Mouse (Mus musculus) T-helper 1 cell (primary cell): ENCODE data around the gene Zglp1.
"Not testable (repeated sequence)": the region's sequence is repeated elsewhere in the genome, so short reads cannot be mapped to it uniquely, and the experiment has no call there.

Experiments used
- in situ Hi-C: fragments of 300-600 bp; cut with MboI, MseI; formaldehyde crosslinking; loops from one replicate; pipeline ENCODE4 v1.15.1; 2025; ENCODE audit warnings: high pct_unique_total_duplicates

The Zglp1 gene

GRCm38 (mm10) chr9:21072641-21073040 is 5.7 kb upstream of the Zglp1 start:
- in situ Hi-C loops = no loop called here

GRCm38 (mm10) chr9:21062928-21063327 is 4.0 kb downstream of the Zglp1 start:
- in situ Hi-C loops = no loop called here

GRCm38 (mm10) chr9:21051578-21051977 is 15.3 kb downstream of the Zglp1 start:
- in situ Hi-C loops = no loop called here

DNA sequence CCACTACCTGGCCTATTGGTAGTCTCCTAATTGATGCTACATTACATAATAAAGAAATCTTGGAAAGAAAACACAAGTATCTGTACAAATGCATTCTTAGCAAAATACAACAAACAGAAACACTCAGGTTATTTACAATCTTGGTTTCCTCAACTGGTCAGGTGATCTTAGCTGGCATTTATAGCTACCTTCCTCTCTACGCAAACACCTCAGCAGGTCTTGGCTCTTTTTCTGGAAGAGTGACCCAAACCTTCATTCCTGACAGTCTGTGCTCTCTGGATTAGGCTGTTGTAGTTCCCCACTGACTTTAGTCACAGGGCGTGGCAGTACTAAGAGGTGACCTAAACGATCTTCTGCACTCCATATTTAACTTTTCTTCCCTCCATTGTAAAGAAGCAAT is 21.7 kb downstream of the Zglp1 start:
- in situ Hi-C loops = no loop called here

GRCm38 (mm10) chr9:21044785-21045184 is 22.1 kb downstream of the Zglp1 start:
- in situ Hi-C loops = not testable (repeated sequence)

DNA sequence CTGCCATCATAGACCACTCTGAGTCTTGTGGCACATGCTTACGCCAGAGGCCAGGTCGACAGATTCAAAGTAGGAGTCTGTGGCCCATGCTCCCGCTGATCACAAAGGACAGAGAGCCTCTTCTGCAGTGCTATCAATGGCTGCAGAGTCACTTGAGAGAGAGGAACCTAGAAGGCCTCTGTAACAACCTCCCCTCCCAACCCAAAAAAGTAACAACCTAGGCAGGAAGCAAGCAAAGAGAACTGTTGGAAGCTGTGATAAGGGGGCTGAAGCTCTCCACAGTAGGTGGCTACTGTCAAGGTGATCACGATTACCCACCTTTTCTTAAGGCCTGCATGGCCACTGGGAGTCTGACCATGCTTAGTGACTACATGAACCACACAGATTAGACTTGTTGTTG is 23.3 kb downstream of the Zglp1 start:
- in situ Hi-C loops = no loop called here

DNA sequence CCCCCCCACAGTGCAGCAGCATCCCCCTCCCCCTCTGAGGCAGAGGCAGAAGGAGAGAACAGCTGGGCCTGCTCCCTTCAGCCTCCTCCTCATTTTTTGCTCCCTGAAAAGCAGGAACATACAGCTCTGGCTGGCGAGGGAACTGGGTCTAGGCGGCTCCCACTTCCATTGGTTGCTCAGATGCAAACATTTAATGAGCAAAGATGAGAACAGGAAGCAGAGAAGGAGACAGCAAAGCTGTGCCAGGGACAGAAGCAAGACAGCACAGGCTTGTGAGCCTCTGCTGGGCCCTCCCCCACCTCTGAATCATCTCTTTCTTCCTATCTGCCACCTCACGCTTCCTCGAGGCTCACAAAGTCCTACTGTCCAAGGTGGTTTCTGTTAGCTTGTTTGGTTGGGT is 25.6 kb downstream of the Zglp1 start:
- in situ Hi-C loops = no loop called here

DNA sequence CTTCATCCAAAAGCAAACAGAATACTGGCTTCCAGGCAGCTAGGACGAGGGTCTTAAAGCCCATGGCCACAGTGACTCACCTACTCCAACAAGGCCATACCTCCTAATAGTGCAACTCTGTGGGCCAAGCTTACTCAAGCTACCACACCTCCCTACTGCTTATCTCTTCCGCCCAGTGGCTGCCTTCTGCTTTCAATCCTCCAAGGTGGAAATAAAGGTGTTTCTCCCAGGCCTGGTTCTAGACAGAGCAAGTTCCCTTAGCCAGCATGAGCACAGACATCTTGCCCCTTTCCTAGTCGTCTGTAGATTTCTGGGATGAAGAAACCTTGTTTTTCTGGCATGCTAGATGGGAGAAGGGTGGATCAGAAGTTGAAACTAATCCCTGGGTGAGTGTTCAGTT is 27.1 kb downstream of the Zglp1 start:
- in situ Hi-C loops = no loop called here

- in situ Hi-C loops = no loop called here
Measured at GRCm38 (mm10) chr9:21037481-21037891, 29.4 kb downstream of the Zglp1 start.

DNA sequence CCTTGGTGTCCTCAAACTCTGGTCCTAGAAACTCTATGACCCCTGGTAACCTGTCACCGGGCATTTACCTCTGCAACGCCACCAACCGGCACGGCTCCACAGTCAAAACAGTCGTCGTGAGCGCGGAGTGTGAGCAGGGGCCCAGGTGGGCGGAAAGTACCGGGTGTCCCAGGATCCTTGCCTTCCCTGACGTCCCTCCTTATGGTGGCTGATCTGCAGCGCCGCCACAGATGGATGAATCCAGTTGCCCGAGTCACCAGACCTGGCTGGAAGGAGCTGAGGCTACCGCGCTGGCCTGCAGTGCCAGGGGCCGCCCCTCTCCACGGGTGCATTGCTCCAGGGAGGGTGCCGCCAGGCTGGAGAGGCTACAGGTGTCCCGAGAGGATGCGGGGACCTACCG is 30.2 kb downstream of the Zglp1 start:
- in situ Hi-C loops = no loop called here

DNA sequence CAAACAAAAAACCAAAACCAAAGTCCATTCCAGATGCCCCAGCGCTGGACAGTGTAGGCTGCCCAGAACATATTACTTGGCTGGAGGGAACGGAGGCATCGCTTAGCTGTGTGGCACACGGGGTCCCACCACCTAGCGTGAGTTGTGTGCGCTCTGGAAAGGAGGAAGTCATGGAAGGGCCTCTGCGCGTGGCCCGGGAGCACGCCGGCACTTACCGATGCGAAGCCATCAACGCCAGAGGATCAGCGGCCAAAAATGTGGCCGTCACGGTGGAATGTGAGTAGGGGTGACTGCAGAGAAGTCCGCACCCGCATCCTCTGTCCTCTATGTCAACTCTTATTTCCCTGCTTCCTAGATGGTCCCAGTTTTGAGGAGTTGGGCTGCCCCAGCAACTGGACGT is 30.7 kb downstream of the Zglp1 start:
- in situ Hi-C loops = no loop called here

- in situ Hi-C loops = no loop called here
Measured at GRCm38 (mm10) chr9:21035586-21035985, 31.3 kb downstream of the Zglp1 start.

- in situ Hi-C loops = no loop called here
Measured at GRCm38 (mm10) chr9:21034481-21035085, 32.3 kb downstream of the Zglp1 start.

DNA sequence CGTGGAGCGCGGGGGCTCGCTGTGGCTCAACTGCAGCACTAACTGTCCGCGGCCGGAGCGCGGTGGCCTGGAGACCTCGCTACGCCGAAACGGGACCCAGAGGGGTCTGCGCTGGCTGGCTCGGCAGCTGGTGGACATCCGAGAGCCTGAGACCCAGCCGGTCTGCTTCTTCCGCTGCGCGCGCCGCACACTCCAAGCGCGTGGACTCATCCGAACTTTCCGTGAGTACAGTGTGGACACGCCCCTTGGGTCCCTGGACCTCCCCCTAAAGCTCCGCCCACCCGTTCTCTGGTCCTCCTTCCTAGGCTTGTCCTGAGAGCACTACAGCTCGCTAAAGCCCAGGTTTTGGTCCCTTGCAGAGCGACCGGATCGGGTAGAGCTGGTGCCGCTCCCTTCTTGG is 33.8 kb downstream of the Zglp1 start:
- in situ Hi-C loops = no loop called here

DNA sequence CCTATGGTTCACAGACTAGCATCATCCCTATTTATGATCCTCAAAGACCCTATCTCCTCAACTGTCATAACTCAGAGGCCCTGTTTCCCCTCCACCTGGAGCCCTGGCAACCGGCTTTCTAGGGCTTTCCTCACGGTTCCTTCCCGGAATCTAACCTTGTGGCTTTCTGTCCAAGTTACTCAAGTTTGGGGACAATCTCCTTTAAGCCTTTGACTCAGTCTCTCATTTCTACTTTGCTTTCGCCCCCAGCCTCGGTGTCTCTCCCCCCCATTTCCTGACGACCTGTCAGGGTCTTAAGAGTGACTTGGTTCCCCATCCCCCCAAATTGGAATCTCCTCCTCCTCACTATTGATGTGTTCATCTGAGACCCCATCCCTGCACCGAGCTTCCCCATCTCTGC is 34.4 kb downstream of the Zglp1 start:
- in situ Hi-C loops = no loop called here

GRCm38 (mm10) chr9:21031896-21032351 is 35.0 kb downstream of the Zglp1 start, which contains the start of gene Icam5:
TSS of gene Icam5 (plus strand) at chr9:21032073.
- in situ Hi-C loops = no loop called here

DNA sequence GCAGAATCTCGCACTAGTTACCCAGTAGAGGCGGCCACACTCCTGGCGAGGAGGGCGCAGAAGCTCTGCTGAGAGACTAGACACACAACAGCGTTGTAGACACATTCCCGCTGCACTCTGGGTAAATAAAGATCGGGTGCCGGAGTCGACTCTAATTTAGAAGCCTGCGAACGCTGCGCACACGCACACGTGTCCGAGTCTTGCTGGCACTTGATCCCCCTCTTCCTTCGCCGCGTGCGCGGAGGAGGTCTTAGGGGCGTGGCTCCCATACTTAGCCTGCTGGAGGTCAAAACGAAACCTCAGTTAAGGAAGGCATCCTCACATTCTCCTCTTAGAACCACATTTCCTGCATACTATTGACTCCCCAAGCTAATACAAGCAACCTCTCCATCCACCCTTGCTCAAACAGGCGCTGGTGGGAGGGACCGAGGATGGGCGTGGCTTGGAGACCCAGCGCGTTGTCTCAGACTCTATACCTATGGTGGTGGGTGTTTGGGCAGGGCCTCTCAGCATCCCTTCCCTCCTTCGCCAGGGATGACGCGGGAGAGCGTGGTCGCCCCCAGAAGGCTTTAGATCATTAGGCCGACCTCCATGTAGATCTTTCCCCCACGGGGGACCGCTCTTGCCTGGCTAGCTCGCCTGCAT is 35.5 kb downstream of the Zglp1 start:
- in situ Hi-C loops = no loop called here

GRCm38 (mm10) chr9:21030781-21031250 is 36.1 kb downstream of the Zglp1 start:
- in situ Hi-C loops = no loop called here

GRCm38 (mm10) chr9:21030055-21030600 is 36.8 kb downstream of the Zglp1 start:
- in situ Hi-C loops = no loop called here

DNA sequence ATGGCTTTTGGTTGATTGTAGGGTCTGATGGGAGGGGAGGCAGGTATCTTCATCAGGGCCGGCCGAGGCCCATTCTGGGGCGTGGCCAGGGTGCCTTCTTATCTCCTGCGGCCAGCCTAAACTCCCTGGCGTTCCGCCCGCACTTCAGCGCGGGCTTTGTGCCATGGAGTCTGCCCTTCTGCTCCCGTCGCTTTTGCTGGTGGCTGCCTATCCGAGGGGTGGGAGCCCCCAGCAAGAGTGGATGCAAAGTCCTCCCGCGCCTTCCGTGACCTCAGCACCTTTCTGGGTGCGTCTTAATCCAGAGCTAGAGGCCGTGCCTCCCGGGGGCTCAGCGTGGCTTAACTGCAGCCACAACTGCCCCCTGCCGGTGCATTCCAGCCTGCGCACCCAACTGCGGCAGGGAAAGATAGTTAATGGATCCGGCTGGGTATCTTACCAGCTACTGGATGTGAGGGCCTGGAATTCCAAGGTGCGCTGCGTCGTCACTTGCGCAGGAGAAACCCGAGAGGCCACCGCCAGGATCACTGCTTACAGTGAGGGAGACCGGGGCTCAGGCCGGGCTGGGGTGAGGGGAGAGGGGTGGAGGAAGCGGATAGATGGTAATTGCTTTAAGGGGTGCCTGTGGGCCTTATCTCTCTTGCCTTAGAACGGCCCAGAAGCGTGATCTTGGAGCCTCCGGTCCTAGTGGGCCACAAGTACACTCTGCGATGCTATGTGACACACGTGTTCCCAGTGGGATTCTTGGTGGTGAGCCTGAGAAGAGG is 37.4 kb downstream of the Zglp1 start, which contains the start of gene Icam4:
TSS of gene Icam4 (plus strand) at position 83 of the 764 bp plus-strand sequence.
- in situ Hi-C loops = no loop called here

GRCm38 (mm10) chr9:21028560-21029110 is 38.3 kb downstream of the Zglp1 start:
- in situ Hi-C loops = no loop called here

DNA sequence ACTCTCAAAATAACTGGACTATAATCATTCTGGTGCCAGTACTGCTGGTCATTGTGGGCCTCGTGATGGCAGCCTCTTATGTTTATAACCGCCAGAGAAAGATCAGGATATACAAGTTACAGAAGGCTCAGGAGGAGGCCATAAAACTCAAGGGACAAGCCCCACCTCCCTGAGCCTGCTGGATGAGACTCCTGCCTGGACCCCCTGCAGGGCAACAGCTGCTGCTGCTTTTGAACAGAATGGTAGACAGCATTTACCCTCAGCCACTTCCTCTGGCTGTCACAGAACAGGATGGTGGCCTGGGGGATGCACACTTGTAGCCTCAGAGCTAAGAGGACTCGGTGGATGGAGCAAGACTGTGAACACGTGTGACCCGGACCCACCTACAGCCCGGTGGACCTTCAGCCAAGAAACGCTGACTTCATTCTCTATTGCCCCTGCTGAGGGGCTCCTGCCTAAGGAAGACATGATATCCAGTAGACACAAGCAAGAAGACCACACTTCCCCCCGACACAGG is 39.1 kb downstream of the Zglp1 start:
- in situ Hi-C loops = no loop called here
